ENCODE assay signal across 7 mouse cellular contexts in genomic region chr17:83020576-83020975, GRCm38 (mm10).
DNase-seq lines count a peak whose midpoint lies in the region; ATAC-seq and TF ChIP-seq lines count a peak whose summit lies in the region.

No protein-coding gene starts in this region.

- WGBS in lung, adult 2 months: 51% methylated on average over 10 of the region's 10 CpGs
- WGBS in hindbrain, embryonic 12.5 days: 79% methylated on average over 10 of the region's 10 CpGs

- no peak overlapping the region for H3K27ac ChIP-seq in hindbrain, embryonic 12.5 days

- intact Hi-C loops in heart, postnatal 25 days (cut with DNase I): loop anchor here (10.0 kb wide), 1 partner anchor 824 kb away; the partner anchor contains the start of gene Haao

- no peaks in the 10 kb centered on the region for H3K27me3 ChIP-seq in hindbrain, embryonic 12.5 days

- H3K9me3 ChIP-seq in hindbrain, embryonic 12.5 days (replicated peaks): no peaks in the 10 kb centered on the region

- no peak overlapping the region for H3K4me2 ChIP-seq in hindbrain, embryonic 12.5 days (replicated peaks)

- H3K9ac ChIP-seq in hindbrain, embryonic 12.5 days: no peak overlapping the region

- no peak overlapping the region for H3K4me3 ChIP-seq in lung, adult 2 months (replicated peaks; ENCODE audit: extremely low read depth, low read depth, low read length)
- H3K4me3 ChIP-seq in hindbrain, embryonic 12.5 days: no peak overlapping the region

- ATAC-seq in megakaryocyte, adult 5-6 weeks (ENCODE audit: poor library complexity, severe bottlenecking): no peak
- no peak for ATAC-seq in hindbrain, embryonic 12.5 days (ENCODE audit: low FRiP score)

- peak; percentile 29 to 60 for DNase-seq in lung, adult 18-20 months
- DNase-seq in lung, adult 2 months: no peak
- peak; percentile 65 for DNase-seq in cerebellum, adult 9-11 months
- peak; percentile 17 for DNase-seq in heart, postnatal 25 days (ENCODE audit: low spot score)
- DNase-seq in lung, postnatal 36 days: peak; percentile 74

- no peak for TF ChIP-seq POLR2A in lung, adult 2 months (IDR thresholded peaks at IDR 0.05; ENCODE audit: borderline replicate concordance, extremely low read depth, low read depth, low read length)

- no peak for TF ChIP-seq CTCF in lung, adult 2 months (IDR thresholded peaks at IDR 0.05; ENCODE audit: insufficient read depth, low read length)

- H3K4me1 ChIP-seq in lung, adult 2 months (ENCODE audit: control insufficient read depth, insufficient read depth, low read length): no peaks in the 10 kb centered on the region
- H3K4me1 ChIP-seq in hindbrain, embryonic 12.5 days: no peaks in the 10 kb centered on the region

- H3K36me3 ChIP-seq in hindbrain, embryonic 12.5 days: no peaks in the 10 kb centered on the region
